Mouse (Mus musculus) liver, embryonic 14.5 days (tissue): ENCODE data around the gene Rmi1.

Experiments used
- CTCF ChIP-seq: IDR thresholded peaks from 2 replicates; pipeline ENCODE4 v1.5.1; 2016; ENCODE audit warnings: antibody characterized with exemption, low read depth, control low read depth
- EP300 ChIP-seq: IDR thresholded peaks from 2 replicates; pipeline ENCODE4 v1.6.1; 2016; ENCODE audit warnings: antibody characterized with exemption, low read depth

DNA sequence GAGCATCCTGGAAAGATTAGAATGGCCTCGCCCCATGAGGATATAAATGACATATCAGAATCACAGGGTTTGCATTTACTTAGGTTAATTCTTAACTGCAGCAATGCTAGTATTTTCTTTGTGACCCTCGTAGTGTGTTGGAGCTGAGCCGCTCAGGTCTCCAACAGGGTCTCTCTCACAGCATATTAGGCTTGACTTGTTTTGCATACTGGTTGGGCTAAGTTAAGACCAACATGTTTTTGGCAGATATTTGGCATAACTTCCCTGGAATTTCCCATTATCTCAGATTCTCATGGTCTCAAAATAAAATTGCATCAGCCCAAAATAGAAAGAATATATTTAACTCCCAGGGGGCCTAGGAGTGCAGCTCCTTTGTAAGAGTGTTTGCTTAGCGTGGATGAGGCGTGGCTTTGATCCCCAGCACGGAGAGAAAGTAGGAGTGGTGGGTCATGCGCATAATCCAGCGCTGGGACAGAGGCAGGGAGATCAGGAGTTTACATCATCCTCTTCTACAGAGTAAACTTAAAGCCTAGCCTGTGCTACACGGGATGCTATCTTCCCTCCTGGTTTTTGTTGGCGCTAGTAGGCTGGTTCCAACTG lies 21.1 kb downstream of the Rmi1 start:
- no peak for TF ChIP-seq CTCF
- TF ChIP-seq EP300 = no peak
